Mouse (Mus musculus) frontal cortex, postnatal 25 days (tissue): Measurements from ENCODE around the gene Ddt.
"Not testable (repeated sequence)": the region's sequence is repeated elsewhere in the genome, so short reads cannot be mapped to it uniquely, and the experiment has no call there.

Experiments
- DNase-seq, 2 experiments: peaks; one replicate each; pipeline ENCODE4 v3.0.0; 2022; ENCODE audit warnings: low spot score in 2 of 2

Gene Ddt

DNA sequence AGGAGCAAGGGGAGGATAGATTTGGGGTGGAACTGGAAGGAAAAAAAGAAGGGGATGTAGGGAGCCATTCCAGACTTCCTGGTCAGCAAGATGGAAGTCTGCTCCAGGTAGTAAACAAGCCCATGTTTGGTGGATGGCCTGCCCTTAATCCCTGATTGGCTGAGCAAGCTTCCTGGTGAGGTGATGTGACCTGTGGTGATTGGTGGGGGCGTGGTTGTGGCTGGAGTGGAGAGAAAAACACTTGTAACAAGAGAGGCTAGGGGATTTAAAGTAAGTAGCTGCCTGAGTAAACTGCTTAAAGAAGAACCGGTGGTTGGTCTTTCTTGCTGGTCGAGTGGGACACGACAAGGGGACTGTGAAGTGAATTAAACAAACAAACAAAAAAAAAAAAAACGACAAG is 5.5 kb downstream of the Ddt start:
- not testable (repeated sequence) for DNase-seq

DNA sequence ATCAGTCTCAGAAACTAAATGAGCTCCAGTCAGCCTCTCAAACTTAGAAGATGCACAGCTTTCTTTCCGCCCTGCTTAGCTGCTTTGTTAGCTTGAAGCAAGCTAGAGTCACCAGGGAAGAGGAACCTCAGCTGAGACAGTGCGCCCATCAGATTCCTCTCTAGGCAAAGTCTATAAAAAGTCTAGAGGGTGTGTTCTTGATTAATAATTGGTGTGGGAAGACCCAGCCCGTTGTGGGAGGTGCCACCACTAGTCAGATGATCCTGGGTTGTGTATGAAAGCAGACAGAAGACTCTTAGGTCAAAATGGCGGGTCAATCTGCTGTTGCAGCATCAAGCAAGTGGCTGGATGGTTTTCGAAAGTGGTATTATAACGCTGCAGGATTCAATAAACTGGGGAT is 6.4 kb downstream of the Ddt start:
- DNase-seq: no peak

DNA sequence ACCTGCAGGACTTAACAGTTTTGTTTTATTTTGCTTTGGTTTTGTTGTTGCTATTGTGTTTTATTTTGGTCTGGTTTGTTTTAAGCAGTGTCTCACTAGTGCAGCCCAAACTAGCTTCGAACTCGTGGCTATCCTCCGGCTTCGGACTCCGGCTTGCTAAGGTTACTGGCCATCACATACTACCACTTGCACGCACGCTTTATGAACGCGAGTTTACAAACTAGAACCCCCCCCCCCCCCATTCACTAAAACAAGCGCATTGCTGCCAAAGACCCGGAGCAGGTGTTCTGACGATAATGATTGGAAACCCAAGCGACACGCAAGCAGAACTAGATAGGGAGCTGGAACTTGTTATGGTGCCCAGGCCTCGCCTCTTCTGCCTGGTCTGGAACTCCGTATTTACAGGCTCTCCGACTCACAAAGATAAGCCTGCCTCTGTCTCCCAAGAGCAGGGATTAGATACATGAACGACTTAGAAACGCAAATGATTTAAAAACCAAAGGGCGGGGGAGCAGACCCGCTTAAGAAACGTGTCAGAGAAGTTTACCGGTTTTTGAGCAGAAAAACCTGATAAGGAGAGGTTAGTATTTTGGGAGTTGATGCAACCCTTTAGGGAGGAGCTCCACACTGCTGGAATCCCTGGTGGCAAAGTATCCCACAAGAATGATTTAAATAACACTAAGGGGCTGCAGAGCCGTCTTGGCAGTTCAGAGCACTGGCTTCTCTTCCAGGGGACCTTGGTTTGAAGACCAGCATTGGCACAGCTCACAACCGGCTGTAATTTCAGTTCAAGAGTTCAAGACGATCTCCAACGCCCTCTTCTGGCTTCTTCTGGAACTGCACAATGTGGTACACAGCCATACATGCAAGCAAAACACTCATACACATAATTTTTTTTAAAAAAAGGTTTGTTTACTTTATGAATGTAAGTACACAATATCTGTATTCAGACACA is 8.4 kb downstream of the Ddt start:
- DNase-seq: peak in 1 of 2 experiments; percentile 50

DNA sequence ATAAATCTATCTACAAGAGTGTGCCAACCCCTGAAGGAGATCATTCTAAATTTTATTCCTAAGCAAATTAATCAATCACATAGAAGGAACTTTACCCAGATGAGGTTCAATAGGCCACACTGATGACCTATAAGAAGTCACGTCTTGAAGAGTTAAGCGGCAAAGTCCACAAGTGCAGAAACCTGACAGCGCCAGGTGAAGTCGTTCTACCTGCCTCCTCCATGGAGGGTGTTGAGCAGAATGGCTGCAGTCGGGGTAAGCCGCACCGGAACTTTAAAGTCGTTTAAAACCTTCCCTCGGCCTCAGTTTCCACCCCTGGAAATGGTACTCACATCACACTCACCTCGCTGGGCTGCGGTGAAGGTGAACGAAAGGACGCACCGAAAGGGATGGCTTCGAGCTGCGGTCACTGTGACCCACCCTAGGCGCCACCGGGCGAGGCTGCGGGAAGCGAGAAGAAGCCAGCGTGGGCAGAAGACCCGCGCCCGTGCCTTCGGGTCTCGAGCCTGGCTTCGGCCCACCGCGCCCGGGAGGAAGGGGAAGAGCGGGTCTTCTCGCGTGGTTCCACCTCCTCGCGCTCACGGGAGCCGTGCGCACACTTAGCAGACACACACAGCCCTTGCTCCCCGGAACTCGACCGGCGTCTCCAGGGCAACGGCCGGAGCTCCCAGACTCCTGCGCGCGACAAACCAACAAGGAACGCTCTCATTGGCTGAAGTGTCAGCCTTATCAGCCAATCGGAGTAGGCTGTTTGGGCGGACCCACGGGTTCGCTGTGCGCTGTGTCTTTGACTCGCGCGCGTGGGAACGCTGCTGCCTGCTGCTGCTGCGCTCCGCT is 9.3 kb downstream of the Ddt start, which contains the start of gene Cabin1:
TSS of gene Cabin1 (minus strand) at position 660 of the 837 bp plus-strand sequence.
- DNase-seq: peak; percentile 94 to 96

DNA sequence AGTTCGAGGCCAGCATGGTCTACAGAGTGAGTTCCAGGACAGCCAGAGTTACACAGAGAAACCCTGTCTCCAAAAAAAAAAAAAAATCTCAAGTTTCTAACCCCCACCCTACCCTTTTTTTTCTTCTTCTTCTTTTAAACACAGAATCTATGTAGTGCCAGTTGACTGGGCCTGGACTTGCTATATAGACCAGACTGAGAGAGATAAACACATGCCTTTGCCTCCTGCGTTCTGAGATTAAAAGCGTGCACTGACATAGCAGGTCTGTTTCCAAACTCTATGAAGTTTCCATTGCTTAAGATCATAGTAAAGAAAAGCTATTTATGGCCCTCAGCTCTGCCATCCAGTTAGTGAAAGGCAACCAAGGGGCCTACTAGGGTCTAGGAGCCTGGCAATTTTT is 10.8 kb downstream of the Ddt start:
- no peak for DNase-seq

DNA sequence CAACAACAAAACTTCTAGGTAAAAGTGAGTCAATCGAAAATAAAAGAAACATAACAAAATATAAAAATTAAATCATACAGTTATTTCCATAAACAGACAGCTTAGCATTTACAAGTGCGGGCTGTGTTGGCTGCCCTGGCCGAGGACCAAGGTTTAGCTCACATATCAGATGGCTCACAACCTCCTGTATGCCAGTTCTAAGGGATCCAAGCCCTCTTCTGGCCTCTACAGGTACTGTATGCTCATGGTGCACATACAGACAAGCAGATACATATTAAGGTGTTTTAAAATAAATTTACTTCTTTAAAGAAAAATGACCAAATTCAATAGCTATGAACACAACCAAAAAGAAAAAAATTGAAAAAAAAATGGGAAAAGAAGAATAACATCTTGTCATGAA is 12.9 kb downstream of the Ddt start:
- DNase-seq: no peak

DNA sequence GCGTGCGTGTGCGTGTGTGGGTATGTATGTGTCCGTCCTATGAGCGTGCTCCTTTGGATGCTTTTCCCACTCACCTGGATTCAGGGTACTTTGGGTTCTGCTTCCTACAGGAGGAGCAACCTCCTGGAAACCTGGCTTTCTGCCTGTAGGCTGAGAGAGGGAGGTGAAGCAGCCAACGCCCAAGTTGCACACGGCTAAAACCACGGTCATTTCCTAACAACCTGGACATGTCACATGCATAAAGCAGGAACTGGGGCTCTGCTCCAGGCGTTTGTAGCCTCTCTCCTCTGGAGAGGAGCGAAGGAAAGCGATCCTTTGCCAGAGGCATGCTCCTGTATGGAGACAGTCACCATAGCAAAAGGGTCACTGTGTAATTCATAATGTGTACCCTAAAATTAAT is 16.5 kb downstream of the Ddt start:
- DNase-seq: no peak

DNA sequence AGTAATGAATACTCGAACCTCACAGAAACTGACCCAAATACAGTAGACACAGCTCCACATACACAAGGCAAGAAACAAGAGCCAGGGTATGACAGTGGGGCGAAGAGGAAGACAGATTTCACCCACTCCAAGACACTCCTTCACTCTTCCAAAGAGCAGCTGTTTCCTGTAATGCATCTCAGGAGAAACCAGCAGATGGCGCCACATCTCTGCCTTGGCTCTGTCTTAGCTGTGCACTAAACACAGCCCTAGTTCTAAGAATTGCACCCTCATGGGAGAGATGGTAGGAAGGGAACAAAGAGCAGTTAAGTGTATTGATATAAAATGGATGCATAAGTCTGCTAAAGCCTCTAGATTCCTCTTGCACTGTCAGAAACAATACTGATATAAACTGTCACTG is 29.2 kb downstream of the Ddt start:
- peak; percentile 81 to 84 for DNase-seq

DNA sequence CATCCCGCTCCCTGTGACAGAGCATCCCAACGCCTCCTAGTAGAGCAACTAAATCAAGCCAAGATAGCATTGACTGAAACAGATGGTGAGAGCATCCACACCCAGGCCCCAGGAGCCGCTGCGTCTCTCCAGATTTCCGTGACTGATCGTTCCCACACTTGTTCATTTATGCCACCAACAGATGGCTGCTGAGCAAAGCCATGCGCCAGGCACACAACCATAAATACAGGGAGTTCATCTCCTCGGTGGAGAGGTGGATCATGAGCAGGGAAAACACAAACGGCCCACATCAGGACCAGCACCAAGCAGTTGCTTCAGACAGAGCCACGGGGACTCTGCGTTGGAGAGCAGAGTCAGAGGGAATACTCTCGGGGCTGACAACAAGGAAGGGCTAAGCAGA is 29.8 kb downstream of the Ddt start:
- peak; percentile 46 to 60 for DNase-seq

DNA sequence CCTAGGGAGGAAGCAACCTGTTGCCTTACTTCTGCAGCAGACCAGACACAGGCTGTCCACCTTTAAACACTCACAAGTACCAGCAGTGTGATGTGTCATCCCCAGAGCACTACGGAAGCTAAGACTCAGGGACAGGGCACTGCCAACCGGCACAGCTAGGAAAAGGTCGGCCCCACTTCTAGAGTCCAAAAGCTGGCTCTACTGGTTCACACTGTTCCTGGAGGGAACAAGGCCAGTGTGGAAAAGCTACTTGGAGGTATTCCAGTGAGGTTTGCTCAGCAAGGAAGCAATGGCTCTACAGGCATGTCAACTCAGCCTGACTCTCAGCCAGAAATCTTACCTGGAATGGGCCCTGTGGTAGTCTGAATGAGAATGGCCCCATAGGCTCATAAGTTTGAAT is 32.3 kb downstream of the Ddt start:
- DNase-seq: no peak

DNA sequence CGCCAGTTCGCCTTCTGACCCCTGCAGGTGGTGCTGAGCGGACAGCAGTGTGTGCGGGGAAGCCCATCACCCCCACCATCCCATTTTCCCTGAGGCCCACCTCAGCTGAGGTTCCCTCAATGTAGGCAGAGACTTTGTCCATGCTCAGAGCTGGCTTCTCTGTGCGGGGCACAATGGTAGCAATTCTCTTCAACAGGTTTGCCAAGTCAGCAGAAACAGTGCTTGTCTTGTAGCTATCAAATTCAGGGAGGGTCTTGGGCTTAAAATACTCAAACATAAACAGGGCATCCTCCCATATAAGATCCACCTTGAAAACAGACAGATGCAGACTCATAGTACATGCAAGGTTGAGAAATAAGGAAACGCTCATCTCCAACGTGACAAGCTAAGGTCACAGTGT is 47.8 kb downstream of the Ddt start:
- no peak for DNase-seq
